Comparison of ENCODE assay signal across 1 mouse cellular context in genomic region chrX:101396459-101396858, GRCm38 (mm10).
TF ChIP-seq lines count a peak whose summit lies in the region.

No protein-coding gene starts in this region.

TF ChIP-seq in ES-E14, 5 proteins besides CTCF, POLR2A, EP300 and RAD21:
- TF ChIP-seq CHD2 (IDR thresholded peaks at IDR 0.05; ENCODE audit: low read depth, low read length) (no peak), HCFC1 (IDR thresholded peaks at IDR 0.05; ENCODE audit: borderline replicate concordance, insufficient read depth, low read length) (no peak), ZNF384 (IDR thresholded peaks at IDR 0.05; ENCODE audit: low read depth, low read length) (no peak), MAFK (IDR thresholded peaks at IDR 0.05; ENCODE audit: insufficient read depth, low read depth, low read length) (no peak), ZC3H11A (IDR thresholded peaks at IDR 0.05; ENCODE audit: borderline replicate concordance, low read depth, low read length) (no peak)
